Mouse (Mus musculus) gastrocnemius, adult 18-20 months (tissue): ENCODE results near the gene Dysf. TPM values are rescaled to one million over a fixed set of nuclear protein-coding genes. Genes with fewer than 3 reads are reported as not detected.

ENCODE experiments used
- DNase-seq: peaks from one replicate; pipeline ENCODE4 v3.0.0; 2021; ENCODE audit warnings: low spot score
- total RNA-seq, 2 experiments: library from RNA; stranded (reverse); gene quantifications; 2 replicates each; pipeline ENCODE4 v1.2.3; 2021

Gene Dysf
- total RNA-seq, 2 experiments from 2014 or later, result 71.9 to 75.9 TPM

- DNase-seq, result no peak
These were observed 41.8 kb downstream of the Dysf start for GRCm38 (mm10) chr6:84050238-84050637.

GRCm38 (mm10) chr6:84051032-84051431 is 42.6 kb downstream of the Dysf start:
- DNase-seq, result no peak

GRCm38 (mm10) chr6:84053874-84054530 is 45.6 kb downstream of the Dysf start:
- DNase-seq, result peak; percentile 13

- peak; percentile 31 for DNase-seq
These were observed 47.2 kb downstream of the Dysf start for GRCm38 (mm10) chr6:84055619-84056018.

GRCm38 (mm10) chr6:84057216-84057615 is 48.8 kb downstream of the Dysf start:
- no peak for DNase-seq

- DNase-seq, result peak; percentile 52
These were observed 50.3 kb downstream of the Dysf start for GRCm38 (mm10) chr6:84058671-84059141.

GRCm38 (mm10) chr6:84059771-84060414 is 51.5 kb downstream of the Dysf start:
- DNase-seq, result no peak

- DNase-seq, result peak; percentile 63
These were observed 52.9 kb downstream of the Dysf start for GRCm38 (mm10) chr6:84061328-84061727.

- no peak for DNase-seq
These were observed 54.2 kb downstream of the Dysf start for GRCm38 (mm10) chr6:84062541-84062940.

- DNase-seq, result no peak
These were observed 59.8 kb downstream of the Dysf start for GRCm38 (mm10) chr6:84068236-84068635.

GRCm38 (mm10) chr6:84070251-84070650 is 61.9 kb downstream of the Dysf start:
- DNase-seq, result no peak

GRCm38 (mm10) chr6:84072574-84072973 is 64.2 kb downstream of the Dysf start:
- DNase-seq, result no peak

GRCm38 (mm10) chr6:84078172-84078571 is 69.8 kb downstream of the Dysf start:
- no peak for DNase-seq

GRCm38 (mm10) chr6:84080631-84081030 is 72.2 kb downstream of the Dysf start:
- DNase-seq, result no peak

- no peak for DNase-seq
These were observed 76.4 kb downstream of the Dysf start for GRCm38 (mm10) chr6:84084757-84085156.

GRCm38 (mm10) chr6:84093473-84093872 is 85.1 kb downstream of the Dysf start:
- DNase-seq, result peak; percentile 30

- no peak for DNase-seq
These were observed 86.1 kb downstream of the Dysf start for GRCm38 (mm10) chr6:84094536-84094935.

GRCm38 (mm10) chr6:84094998-84095397 is 86.6 kb downstream of the Dysf start:
- DNase-seq, result peak; percentile 73

- peak; percentile 83 for DNase-seq
These were observed 87.5 kb downstream of the Dysf start for GRCm38 (mm10) chr6:84095882-84096281.

GRCm38 (mm10) chr6:84102002-84102401 is 93.6 kb downstream of the Dysf start:
- no peak for DNase-seq

GRCm38 (mm10) chr6:84105148-84106022 is 97.0 kb downstream of the Dysf start:
- DNase-seq, result peak; percentile 27

GRCm38 (mm10) chr6:84106082-84106481 is 97.7 kb downstream of the Dysf start:
- DNase-seq, result no peak
